Mouse (Mus musculus): ENCODE results near the gene Hoxd8.
A peak's percentile ranks its signal among the peaks of the same experiment; 100 is the strongest.

Gene Hoxd8

DNA sequence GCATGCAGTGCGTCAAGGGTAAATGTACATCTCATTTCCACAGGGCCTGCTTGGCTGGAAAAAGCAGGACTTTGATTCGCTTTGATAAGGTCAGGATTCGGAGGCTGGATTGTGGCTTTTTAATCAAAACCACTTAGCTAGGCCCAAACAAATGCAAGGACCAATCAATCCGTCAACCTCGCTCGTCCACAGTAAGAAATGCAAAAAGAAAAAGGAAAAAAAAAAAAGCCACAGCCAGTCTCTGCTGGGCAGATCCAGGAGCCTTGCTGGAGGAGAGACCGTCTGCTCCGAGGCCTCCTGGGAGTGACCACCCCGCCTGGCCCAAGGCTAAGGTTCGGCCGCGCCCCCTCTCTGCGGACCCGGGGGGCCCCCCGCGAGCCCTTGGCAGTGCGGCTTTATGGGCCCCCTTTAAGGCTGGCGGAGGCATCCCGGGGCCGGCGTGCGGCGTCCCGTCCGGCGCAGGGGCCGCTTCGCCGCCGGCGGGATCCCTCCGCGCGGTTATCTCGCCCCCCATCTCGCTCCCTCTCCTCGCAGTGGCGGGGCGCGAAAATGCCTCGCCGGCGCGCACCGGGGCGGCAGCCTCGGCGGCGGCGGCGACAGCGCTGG is at the start of gene Hoxd8:
Gene Hoxd8 (plus strand): TSS at position 223 of the 606 bp plus-strand sequence.
- DNase-seq (ENCODE audit: low spot score) = peak; percentile 71

DNA sequence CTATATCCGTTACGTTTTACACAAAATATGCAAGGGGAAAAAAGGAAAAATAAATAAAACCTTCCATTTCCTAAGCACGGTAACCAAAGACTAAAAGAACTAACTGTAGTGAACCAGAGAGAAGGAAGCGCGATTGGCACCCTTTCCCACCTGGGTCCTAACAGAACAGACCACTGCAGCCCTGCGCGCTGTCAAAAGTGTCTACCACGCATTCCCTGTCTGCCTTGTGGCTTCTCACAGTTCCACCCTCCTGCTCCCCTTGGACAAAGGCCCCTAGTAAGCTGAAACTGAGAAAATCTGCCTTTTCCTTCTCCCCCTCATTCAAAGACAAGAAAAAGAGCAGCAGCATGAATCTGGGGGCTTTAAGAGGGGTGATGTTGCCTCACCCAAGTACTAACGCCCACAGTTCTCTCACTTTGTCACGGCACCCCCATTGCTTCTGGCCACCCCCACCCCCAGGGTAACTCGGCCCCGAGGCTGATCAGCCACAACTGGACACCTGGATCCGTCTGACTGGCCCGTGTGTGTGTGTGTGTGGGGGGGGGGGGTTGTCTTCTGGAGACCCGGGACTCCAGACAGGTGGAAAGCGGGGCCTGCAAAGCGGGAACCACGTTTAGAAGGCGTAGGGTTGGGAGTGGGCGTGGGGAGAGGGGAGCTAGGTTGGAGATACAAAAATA is 49.5 kb upstream of the Hoxd8 start:
- DNase-seq (ENCODE audit: low spot score) = no peak

DNA sequence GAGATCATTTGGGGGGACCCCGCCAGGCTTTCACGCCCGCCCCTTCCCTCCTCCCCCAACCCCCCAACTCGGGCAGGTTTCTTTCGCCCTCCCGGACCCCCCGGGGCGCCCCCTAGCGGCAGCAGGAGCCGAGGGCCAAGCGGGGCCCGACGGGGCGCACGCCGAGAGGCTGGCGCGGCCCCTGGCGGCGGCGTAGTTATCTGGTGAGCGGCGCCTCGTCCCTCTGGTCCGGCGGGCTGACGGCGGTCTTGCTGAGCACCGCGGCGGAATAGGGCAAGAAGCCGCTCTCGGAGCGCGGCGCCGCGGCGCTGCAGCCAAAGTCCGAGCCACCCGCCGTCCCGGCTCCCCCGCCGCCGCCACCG is 49.0 kb upstream of the Hoxd8 start:
- no peak for DNase-seq (ENCODE audit: low spot score)

- no peak for DNase-seq (ENCODE audit: low spot score)
Measured at GRCm38 (mm10) chr2:74655821-74656631, 48.4 kb upstream of the Hoxd8 start.

DNA sequence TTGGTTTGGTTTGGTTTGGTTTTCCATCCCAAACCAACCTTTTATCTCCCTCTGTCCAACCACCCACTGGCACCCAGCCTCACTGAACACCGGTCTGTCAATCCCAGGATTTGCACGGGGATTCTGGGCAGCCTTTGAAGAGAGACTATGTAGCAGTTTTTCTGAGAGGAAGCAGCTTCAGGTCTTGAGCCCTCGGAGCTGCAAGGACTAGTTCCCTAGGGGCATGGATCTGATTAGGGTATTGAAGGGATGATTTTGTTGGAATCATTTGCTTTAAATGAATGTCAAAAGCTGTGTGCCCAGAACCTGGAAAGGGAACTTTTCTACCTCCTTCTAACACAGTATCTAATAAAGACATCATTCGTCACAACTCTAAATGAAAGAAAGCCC is 47.8 kb upstream of the Hoxd8 start:
- no peak for DNase-seq (ENCODE audit: low spot score)

- no peak for DNase-seq (ENCODE audit: low spot score)
Measured at GRCm38 (mm10) chr2:74657251-74658023, 47.0 kb upstream of the Hoxd8 start.

DNA sequence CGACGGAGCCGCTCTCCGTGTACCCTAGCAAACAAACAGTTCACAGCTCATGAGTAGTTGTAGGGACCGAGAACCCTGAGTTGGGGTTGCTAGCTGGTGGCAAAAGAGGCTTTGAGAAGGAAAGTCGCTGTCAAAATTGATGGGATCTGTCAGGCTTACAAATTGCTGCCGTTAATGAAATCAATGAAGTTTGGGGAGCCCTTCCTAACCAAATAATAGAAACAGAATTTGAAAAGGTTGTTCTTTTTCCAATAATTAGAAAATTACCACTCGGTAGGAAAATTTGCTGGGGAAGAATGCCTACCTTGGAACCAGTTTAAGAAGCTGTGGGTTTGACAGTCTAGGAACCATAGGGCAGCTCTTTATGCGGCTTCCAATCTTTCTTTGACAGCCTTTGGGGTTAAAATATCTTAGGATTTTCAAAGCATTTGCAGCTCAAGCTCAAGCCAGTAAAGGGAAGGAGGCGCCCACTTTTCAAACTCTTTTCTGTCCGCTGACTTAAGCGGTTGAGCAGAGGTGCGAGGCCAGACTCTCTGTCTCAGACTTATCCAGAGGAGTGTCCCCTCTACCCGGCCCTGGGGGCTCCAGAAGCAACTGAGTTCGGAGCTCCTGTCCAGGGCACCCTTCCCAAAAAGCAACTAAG is 46.3 kb upstream of the Hoxd8 start:
- DNase-seq (ENCODE audit: low spot score) = no peak

DNA sequence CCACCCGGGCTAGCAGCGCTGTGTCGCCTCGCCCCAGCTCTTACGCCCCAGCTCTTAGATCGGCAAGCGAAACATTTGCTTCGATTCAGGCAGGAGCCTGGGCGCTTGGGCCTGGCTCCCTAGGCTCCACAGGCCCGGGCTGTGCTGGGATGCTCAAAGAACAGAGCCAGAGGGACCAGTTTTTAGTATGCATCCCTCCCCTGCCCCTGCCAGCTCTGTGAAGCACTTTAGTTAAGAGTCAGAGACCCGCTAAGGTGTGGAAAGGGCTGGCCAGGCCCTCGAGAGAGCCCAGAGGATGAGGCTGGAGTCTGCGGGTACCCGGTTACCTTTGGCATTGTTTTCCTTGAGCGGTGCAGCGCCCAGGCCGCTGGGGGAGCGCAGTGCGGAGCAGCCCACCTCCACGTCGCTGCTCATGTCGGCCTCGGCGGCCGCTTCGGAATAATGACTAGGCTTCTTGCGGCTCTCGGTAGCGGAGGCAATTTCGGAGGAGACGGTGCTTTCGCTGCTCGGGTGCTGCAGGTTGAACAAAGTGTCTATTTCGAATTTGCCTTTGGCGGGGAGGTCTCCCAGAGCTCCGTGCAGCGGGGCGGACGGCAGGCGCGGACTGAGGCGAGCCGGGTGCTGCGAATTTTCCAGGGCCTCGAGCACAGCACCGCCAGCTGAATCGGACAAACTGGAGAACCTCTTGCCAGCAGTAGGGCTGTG is 45.6 kb upstream of the Hoxd8 start:
- DNase-seq (ENCODE audit: low spot score) = no peak

DNA sequence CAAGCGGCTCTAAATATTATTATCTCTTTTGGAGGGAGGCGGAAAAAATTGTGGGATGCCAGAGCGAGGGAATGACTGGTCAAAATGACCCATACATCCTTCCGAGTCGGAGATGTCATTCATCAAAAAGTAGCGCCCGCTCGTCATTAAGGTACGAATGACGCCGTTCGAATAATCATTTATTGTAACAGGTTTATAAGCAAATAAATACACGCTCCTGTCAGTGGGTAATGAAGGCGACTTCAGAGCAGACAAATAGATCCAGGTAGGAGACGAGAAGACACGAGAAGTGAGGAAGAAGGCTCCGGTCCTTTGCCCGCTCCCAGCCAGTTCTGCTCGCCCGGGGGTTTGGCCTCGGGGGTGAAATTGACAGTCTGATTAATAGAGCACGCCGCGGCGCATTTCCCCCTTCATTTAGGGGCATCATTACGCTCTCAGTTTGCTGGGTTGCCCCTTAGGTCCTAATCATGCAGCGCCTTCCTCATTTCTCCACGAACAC is 44.9 kb upstream of the Hoxd8 start, which contains the start of gene Evx2:
Gene Evx2 (minus strand): TSS at position 51 of the 499 bp plus-strand sequence.
- DNase-seq (ENCODE audit: low spot score) = no peak

- DNase-seq (ENCODE audit: low spot score) = no peak
Measured at GRCm38 (mm10) chr2:74660421-74661375, 43.7 kb upstream of the Hoxd8 start.

DNA sequence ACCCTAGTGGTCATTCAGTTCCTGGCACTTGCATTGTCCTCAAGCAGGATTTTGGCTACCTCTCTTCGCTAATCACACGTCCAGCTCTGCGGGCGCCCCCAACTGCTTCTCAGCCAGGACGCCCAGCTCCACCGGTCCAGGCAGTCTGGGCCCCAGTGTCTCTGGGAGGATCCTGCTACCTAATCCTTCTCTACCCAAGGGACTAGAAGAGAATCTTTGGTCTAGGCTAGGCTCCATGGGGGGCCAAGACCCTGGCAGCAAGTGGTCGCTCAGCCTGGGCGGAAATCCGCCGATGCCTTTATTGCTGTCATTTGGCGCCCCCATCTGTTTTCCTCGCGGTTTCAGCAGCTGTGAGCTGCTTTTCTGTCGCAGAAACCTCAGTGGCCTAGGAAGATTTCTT is 42.7 kb upstream of the Hoxd8 start:
- DNase-seq (ENCODE audit: low spot score) = no peak

GRCm38 (mm10) chr2:74663291-74663925 is 41.0 kb upstream of the Hoxd8 start:
- DNase-seq (ENCODE audit: low spot score) = no peak

DNA sequence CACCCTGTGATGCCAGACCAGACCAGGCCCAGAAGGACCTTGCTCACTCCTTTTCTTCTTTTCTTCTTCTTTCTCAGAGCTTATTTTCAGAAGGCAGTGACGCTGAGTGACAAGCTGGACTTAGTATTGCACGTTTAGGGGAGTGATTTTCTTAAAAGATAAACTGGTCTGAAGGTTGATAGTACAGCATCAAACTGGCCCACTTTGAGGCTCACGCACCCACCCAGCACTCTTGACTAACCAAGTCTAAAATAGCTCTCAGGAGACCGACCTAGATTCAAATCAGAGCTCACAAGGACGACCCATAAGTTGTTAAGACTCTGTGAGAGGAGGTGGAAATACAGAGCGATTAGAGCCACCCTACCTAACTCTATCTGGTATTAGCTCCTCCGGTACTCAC is 38.0 kb upstream of the Hoxd8 start:
- no peak for DNase-seq (ENCODE audit: low spot score)

DNA sequence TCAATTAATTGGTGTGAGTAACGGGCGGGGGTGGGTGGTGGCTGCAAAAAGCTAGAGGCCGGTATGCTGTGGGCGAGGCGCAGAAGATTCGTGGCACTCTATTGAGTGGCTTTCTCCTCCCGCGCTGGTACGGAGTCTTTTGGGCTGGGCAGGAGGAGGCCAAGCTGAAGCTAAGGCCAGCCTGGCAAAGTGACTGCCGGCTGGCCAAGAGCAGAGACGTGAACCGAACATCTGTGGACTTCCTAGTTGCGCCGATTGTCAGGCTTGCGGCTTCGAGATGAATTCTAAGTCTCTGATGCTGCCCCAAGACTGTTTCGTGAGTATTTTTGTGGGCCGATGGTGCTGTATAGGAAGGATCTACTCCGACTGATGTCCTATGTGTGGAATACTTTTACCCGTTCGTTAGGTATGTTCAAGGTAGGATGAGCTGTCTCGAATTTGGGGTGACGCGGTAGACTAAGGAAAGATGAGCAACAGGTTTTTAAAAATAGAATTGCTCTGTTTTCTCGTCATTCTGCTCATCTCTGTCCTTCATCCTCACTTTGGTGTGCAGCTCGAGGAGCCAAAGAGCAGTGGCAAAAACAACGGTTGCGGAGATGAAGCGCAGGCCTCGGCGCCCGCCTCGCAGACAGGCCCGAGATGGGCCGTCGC is 37.1 kb upstream of the Hoxd8 start:
- no peak for DNase-seq (ENCODE audit: low spot score)

DNA sequence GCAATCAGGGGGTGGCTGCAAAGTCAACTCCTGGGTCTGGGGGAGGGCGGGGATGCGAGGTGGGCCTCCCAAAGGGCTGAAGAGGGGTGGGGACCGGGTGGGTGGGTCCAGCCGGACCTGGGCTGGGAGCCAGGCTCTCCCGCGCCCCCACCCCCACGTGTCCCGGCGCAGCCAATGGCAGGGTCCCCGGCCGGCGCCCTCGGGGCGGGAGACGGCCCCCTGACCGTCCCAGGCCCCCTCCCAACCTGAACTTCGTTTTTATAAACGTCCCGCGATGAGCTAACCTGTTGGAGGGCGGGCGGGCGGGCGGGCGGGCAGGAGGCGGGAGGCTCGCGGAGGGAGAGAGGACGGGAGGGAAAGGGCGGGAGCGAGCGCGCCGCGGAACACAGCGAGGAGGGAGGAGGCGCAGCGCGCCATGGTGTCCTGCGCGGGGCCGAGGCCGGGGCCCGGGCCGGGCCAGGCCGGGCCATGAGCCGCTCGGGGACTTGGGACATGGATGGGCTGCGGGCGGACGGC is 36.5 kb upstream of the Hoxd8 start, which contains the start of gene Hoxd13:
Gene Hoxd13 (plus strand): TSS at position 469 of the 516 bp plus-strand sequence.
- no peak for DNase-seq (ENCODE audit: low spot score)

DNA sequence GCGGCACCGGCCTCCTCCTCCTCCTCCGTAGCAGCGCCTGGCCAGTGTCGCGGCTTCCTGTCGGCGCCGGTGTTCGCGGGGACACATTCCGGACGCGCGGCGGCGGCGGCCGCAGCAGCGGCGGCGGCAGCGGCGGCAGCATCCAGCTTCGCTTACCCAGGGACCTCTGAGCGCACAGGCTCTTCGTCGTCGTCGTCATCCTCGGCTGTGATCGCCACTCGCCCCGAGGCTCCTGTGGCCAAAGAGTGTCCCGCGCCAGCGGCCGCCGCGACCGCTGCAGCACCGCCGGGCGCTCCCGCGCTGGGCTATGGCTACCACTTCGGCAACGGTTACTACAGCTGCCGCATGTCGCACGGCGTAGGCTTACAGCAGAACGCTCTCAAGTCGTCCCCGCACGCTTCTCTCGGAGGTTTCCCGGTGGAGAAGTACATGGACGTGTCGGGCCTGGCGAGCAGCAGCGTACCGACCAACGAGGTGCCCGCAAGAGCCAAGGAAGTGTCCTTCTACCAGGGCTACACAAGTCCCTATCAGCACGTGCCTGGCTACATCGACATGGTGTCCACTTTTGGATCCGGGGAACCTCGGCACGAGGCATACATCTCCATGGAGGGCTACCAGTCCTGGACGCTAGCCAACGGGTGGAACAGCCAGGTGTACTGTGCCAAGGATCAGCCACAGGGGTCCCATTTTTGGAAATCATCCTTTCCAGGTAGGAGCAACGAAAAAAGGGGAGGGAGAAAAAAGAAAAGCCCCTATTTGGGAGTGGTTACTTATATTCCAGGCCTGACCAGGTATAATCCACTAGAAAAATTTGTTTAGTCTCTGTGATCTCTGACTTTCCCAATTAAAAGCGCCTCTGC is 35.8 kb upstream of the Hoxd8 start:
- DNase-seq (ENCODE audit: low spot score) = no peak

GRCm38 (mm10) chr2:74669230-74669578 is 35.2 kb upstream of the Hoxd8 start:
- DNase-seq (ENCODE audit: low spot score) = no peak
